Comparison of ENCODE assay signal across 8 mouse cellular contexts in genomic region chr5:104465731-104466130, GRCm38 (mm10). TPM values are rescaled to one million over a fixed set of nuclear protein-coding genes. Genes with fewer than 3 reads are reported as not detected.
DNase-seq lines count a peak whose midpoint lies in the region; ATAC-seq and TF ChIP-seq lines count a peak whose summit lies in the region.

No protein-coding gene starts in this region.

- DNase-seq in right cerebral cortex, adult 18-20 months, result peak; percentile 21
- no peak for DNase-seq in right cerebral cortex, postnatal 36 days (ENCODE audit: low spot score in 2 of 2)
- DNase-seq in cerebellum, adult 2 months, result peak; percentile 82 to 84
- DNase-seq in heart, postnatal 25 days (ENCODE audit: low spot score), result peak; percentile 57
- peak; percentile 59 for DNase-seq in skeletal muscle tissue, adult 2 months (ENCODE audit: low read depth, low spot score)
- DNase-seq in hindbrain, embryonic 11.5 days (ENCODE audit: low spot score), result no peak
- no peak for DNase-seq in liver

- peaks cover 5% of the 10 kb centered on the region; the same call in 1 of the 2 replicates for H3K4me1 ChIP-seq in cerebellum, adult 2 months (ENCODE audit: control insufficient read depth, insufficient read depth, low read length)
- H3K4me1 ChIP-seq in forebrain, embryonic 12.5 days, result peaks cover 6% of the 10 kb centered on the region; the same call in 1 of the 2 replicates
- no peaks in the 10 kb centered on the region for H3K4me1 ChIP-seq in hindbrain, embryonic 11.5 days (replicated peaks; ENCODE audit: control insufficient read depth, insufficient read depth, low read length)

- H3K4me2 ChIP-seq in forebrain, embryonic 12.5 days, result no peak overlapping the region
- H3K4me2 ChIP-seq in hindbrain, embryonic 11.5 days (replicated peaks; ENCODE audit: low read depth, low read length), result no peak overlapping the region

- no peak for TF ChIP-seq POLR2A in cerebellum, adult 2 months (IDR thresholded peaks at IDR 0.05; ENCODE audit: borderline replicate concordance, insufficient read depth, low read length)

- H3K9me3 ChIP-seq in forebrain, embryonic 12.5 days, result no peaks in the 10 kb centered on the region
- no peaks in the 10 kb centered on the region for H3K9me3 ChIP-seq in hindbrain, embryonic 11.5 days (ENCODE audit: control insufficient read depth, low read length)

- 47% methylated on average over 12 of the region's 12 CpGs for WGBS in cerebellum, adult 2 months
- 92% methylated on average over 12 of the region's 12 CpGs for WGBS in forebrain, embryonic 12.5 days
- WGBS in hindbrain, embryonic 11.5 days, result 92% methylated on average over 12 of the region's 12 CpGs

- H3K27ac ChIP-seq in cerebellum, adult 2 months (ENCODE audit: insufficient read depth, low read length), result no peak overlapping the region
- no peak overlapping the region for H3K27ac ChIP-seq in forebrain, embryonic 12.5 days
- no peak overlapping the region for H3K27ac ChIP-seq in hindbrain, embryonic 11.5 days (ENCODE audit: low read depth, low read length)

- TF ChIP-seq CTCF in cerebellum, adult 2 months (IDR thresholded peaks at IDR 0.05; ENCODE audit: borderline replicate concordance, insufficient read depth, low read depth, low read length), result no peak

- no peak for ATAC-seq in forebrain, embryonic 12.5 days (ENCODE audit: low FRiP score)
- ATAC-seq in hindbrain, embryonic 11.5 days (ENCODE audit: low FRiP score), result no peak

- H3K27me3 ChIP-seq in cerebellum, adult 2 months (ENCODE audit: control insufficient read depth, insufficient read depth, low read length), result no peaks in the 10 kb centered on the region
- no peaks in the 10 kb centered on the region for H3K27me3 ChIP-seq in forebrain, embryonic 12.5 days
- no peaks in the 10 kb centered on the region for H3K27me3 ChIP-seq in hindbrain, embryonic 11.5 days (ENCODE audit: control insufficient read depth, insufficient read depth, low read length)

- peaks cover 49% of the 10 kb centered on the region for H3K36me3 ChIP-seq in forebrain, embryonic 12.5 days (replicated peaks)
- no peaks in the 10 kb centered on the region for H3K36me3 ChIP-seq in hindbrain, embryonic 11.5 days (ENCODE audit: control insufficient read depth, insufficient read depth, low read length)

- no peak overlapping the region for H3K9ac ChIP-seq in forebrain, embryonic 12.5 days
- no peak overlapping the region for H3K9ac ChIP-seq in hindbrain, embryonic 11.5 days (ENCODE audit: low read depth, low read length)

- intact Hi-C loops in heart, postnatal 25 days (cut with DNase I), result no loop called here

- no peak overlapping the region for H3K4me3 ChIP-seq in cerebellum, adult 2 months (replicated peaks; ENCODE audit: insufficient read depth, low read depth, low read length)
- no peak overlapping the region for H3K4me3 ChIP-seq in forebrain, embryonic 12.5 days (replicated peaks)
- no peak overlapping the region for H3K4me3 ChIP-seq in hindbrain, embryonic 11.5 days (ENCODE audit: low read depth, low read length)

RNA-seq across cellular contexts. Expression of gene Pkd2, which starts 6.5 kb away (rescaled TPM):
- polyA plus RNA-seq in cerebellum, adult 2 months (2012; rRNA removed), result 34.8 and 37.1 TPM in 2 replicates
- total RNA-seq in heart, postnatal 25 days (2021), result 10 to 100 TPM; 21.6 to 25.5 TPM
- polyA plus RNA-seq in forebrain, embryonic 12.5 days (2016; fragmentation: Nextera tagmentation; extraction: Ambion mirVana), result 12.5 and 14.4 TPM in 2 replicates
- 12.5 and 15.1 TPM in 2 replicates for polyA plus RNA-seq in hindbrain, embryonic 11.5 days (2014; fragmentation: Nextera tagmentation; extraction: Ambion mirVana)

RNA-seq across cellular contexts. Expression of gene Spp1, which starts 30.8 kb away (rescaled TPM):
- 121 and 154 TPM in 2 replicates for polyA plus RNA-seq in cerebellum, adult 2 months (2012; rRNA removed)
- under 1 TPM; 0.55 to 0.59 TPM for total RNA-seq in heart, postnatal 25 days (2021)
- polyA plus RNA-seq in forebrain, embryonic 12.5 days (2016; fragmentation: Nextera tagmentation; extraction: Ambion mirVana), result 2.2 and 3.8 TPM in 2 replicates
- 19.4 and 19.5 TPM in 2 replicates for polyA plus RNA-seq in hindbrain, embryonic 11.5 days (2014; fragmentation: Nextera tagmentation; extraction: Ambion mirVana)

RNA-seq across cellular contexts. Expression of gene BC005561, which starts 42.4 kb away (rescaled TPM):
- 4.3 and 4.9 TPM in 2 replicates for polyA plus RNA-seq in cerebellum, adult 2 months (2012; rRNA removed)
- total RNA-seq in heart, postnatal 25 days (2021), result 1 to 10 TPM; 4.0 to 5.3 TPM
- polyA plus RNA-seq in forebrain, embryonic 12.5 days (2016; fragmentation: Nextera tagmentation; extraction: Ambion mirVana), result 17.2 and 17.5 TPM in 2 replicates
- 17.5 and 21.6 TPM in 2 replicates for polyA plus RNA-seq in hindbrain, embryonic 11.5 days (2014; fragmentation: Nextera tagmentation; extraction: Ambion mirVana)

Comparison
In these comparisons a context has a peak if more than half of its experiments do, and no peak if none do; other contexts are left out.
1. DNase-seq: peak in right cerebral cortex, adult 18-20 months (single experiment), cerebellum, adult 2 months (2 of 2), heart, postnatal 25 days (single experiment) and skeletal muscle tissue, adult 2 months (single experiment); none in right cerebral cortex, postnatal 36 days (0 of 2), hindbrain, embryonic 11.5 days (single experiment) and liver (single experiment).